Mouse (Mus musculus) hindbrain, embryonic 12.5 days (tissue): ENCODE data around the gene H2-T23. TPM values are rescaled to one million over a fixed set of nuclear protein-coding genes. Genes with fewer than 3 reads are reported as not detected.
A peak's percentile ranks its signal among the peaks of the same experiment; 100 is the strongest.
"Not testable (repeated sequence)": the region's sequence is repeated elsewhere in the genome, so short reads cannot be mapped to it uniquely, and the experiment has no call there.

Experiments used
- ATAC-seq: fragments of 200-750 bp; cut with Nextera tagmentation; 2 replicates; pipeline ENCODE4 v1.8.0; 2017; ENCODE audit warnings: moderate TSS enrichment; ENCODE audit not compliant: low FRiP score
- H3K27ac ChIP-seq: fragments of 300-500 bp; sonication (generic); 2 replicates; pipeline ENCODE4 v1.5.1; 2016; ENCODE audit warnings: mild to moderate bottlenecking
- H3K27me3 ChIP-seq: fragments of 300-500 bp; sonication (generic); 2 replicates; pipeline ENCODE4 v1.6.1; 2016; ENCODE audit warnings: mild to moderate bottlenecking
- H3K36me3 ChIP-seq: fragments of 300-500 bp; sonication (generic); 2 replicates; pipeline ENCODE4 v1.6.1; 2016; ENCODE audit warnings: mild to moderate bottlenecking
- H3K4me1 ChIP-seq: fragments of 300-500 bp; sonication (generic); 2 replicates; pipeline ENCODE4 v1.6.1; 2016
- H3K4me2 ChIP-seq: fragments of 300-500 bp; sonication (generic); replicated peaks from 2 replicates; pipeline ENCODE4 v1.6.1; 2016; ENCODE audit warnings: mild to moderate bottlenecking
- H3K4me3 ChIP-seq: fragments of 300-500 bp; sonication (generic); 2 replicates; pipeline ENCODE4 v1.5.1; 2016; ENCODE audit warnings: mild to moderate bottlenecking
- H3K9ac ChIP-seq: fragments of 300-500 bp; sonication (generic); 2 replicates; pipeline ENCODE4 v1.6.1; 2016; ENCODE audit warnings: mild to moderate bottlenecking, moderate library complexity
- H3K9me3 ChIP-seq: fragments of 300-500 bp; sonication (generic); replicated peaks from 2 replicates; pipeline ENCODE4 v1.6.1; 2016; ENCODE audit warnings: mild to moderate bottlenecking
- WGBS: fragments of 180-500 bp; shearing (Covaris S2); methylation state at CpG from one replicate; pipeline ENCODE4 v1.1.7; 2016; 5-methylcytosine and 5-hydroxymethylcytosine counted together
- polyA plus RNA-seq: library from polyadenylated mRNA; unstranded; fragments of >200 nt; fragmentation: Nextera tagmentation; extraction: Ambion mirVana; gene quantifications from 2 replicates; pipeline ENCODE4 v1.2.1, GENCODE M21; 2016

The H2-T23 gene
- 4.5 and 5.1 TPM in 2 replicates for polyA plus RNA-seq

- Histone ChIP-seq H3K4me2 (peak within 1 kb of the TSS; percentile 79), H3K4me3 (peak within 1 kb of the TSS; percentile 43), H3K9ac (peak within 1 kb of the TSS; percentile 54)
- not testable (repeated sequence) for H3K27me3 ChIP-seq, ATAC-seq, H3K9me3 ChIP-seq, H3K27ac ChIP-seq, H3K4me1 ChIP-seq, H3K36me3 ChIP-seq
- 1% methylated on average over 25 of the region's 25 CpGs for WGBS
Observed at GRCm38 (mm10) chr17:36032351-36032875, at the start of gene H2-T23. Gene H2-T23 (minus strand): TSS chr17:36032855.

GRCm38 (mm10) chr17:36081901-36082300 lies 49.2 kb upstream of the H2-T23 start:
- not testable (repeated sequence) for ATAC-seq, H3K9ac ChIP-seq, H3K36me3 ChIP-seq, H3K27ac ChIP-seq, H3K4me2 ChIP-seq, H3K4me3 ChIP-seq, H3K9me3 ChIP-seq, H3K4me1 ChIP-seq
- peaks cover 29% of the 10 kb centered on the region for H3K27me3 ChIP-seq

- 26% methylated on average over 2 of the region's 2 CpGs for WGBS
- H3K27ac ChIP-seq = no peak overlapping the region
- no peaks in the 10 kb centered on the region for H3K36me3 ChIP-seq
- ATAC-seq = no peak
- H3K9ac ChIP-seq = no peak overlapping the region
- no peaks in the 10 kb centered on the region for H3K27me3 ChIP-seq
- H3K4me3 ChIP-seq = no peak overlapping the region
- no peak overlapping the region for H3K4me2 ChIP-seq
- no peaks in the 10 kb centered on the region for H3K4me1 ChIP-seq
- no peaks in the 10 kb centered on the region for H3K9me3 ChIP-seq
Observed at GRCm38 (mm10) chr17:36060829-36061228, 28.2 kb upstream of the H2-T23 start.

- 75% methylated on average over 1 of the region's 1 CpGs for WGBS
Observed at GRCm38 (mm10) chr17:36058362-36058761, 25.7 kb upstream of the H2-T23 start, which contains the start of gene Gm11127. Gene Gm11127 (minus strand): TSS chr17:36058371.

GRCm38 (mm10) chr17:36057927-36058326 lies 25.3 kb upstream of the H2-T23 start:
- H3K27ac ChIP-seq, H3K4me2 ChIP-seq, H3K4me1 ChIP-seq, H3K9me3 ChIP-seq, H3K36me3 ChIP-seq, H3K4me3 ChIP-seq, H3K9ac ChIP-seq, H3K27me3 ChIP-seq, ATAC-seq: not testable (repeated sequence)
- WGBS = 91% methylated on average over 25 of the region's 25 CpGs

More at GRCm38 (mm10) chr17:36058362-36058761, 25.7 kb upstream of the H2-T23 start, which contains the start of gene Gm11127:
- H3K9ac ChIP-seq, H3K9me3 ChIP-seq, H3K36me3 ChIP-seq, H3K4me1 ChIP-seq, H3K4me2 ChIP-seq, H3K4me3 ChIP-seq, ATAC-seq, H3K27ac ChIP-seq, H3K27me3 ChIP-seq: not testable (repeated sequence)

GRCm38 (mm10) chr17:36043286-36043685 lies 10.6 kb upstream of the H2-T23 start:
- Histone ChIP-seq H3K4me2 (peak overlapping the region; percentile 68), H3K36me3 (no peaks in the 10 kb centered on the region), H3K4me1 (peaks cover 3% of the 10 kb centered on the region; the same call in 1 of the 2 replicates), H3K9me3 (no peaks in the 10 kb centered on the region), H3K4me3 (no peak overlapping the region), H3K9ac (no peak overlapping the region), H3K27ac (no peak overlapping the region), H3K27me3 (no peaks in the 10 kb centered on the region; the same call in 1 of the 2 replicates)
- 80% methylated on average over 3 of the region's 3 CpGs for WGBS
- no peak for ATAC-seq

GRCm38 (mm10) chr17:36042610-36043169 lies 10.0 kb upstream of the H2-T23 start, which contains the start of the genes H2-T22 and Gm6034:
Gene H2-T22 (minus strand): TSS chr17:36042747.
Gene Gm6034 (plus strand): TSS chr17:36042961.
- not testable (repeated sequence) for H3K36me3 ChIP-seq, H3K4me1 ChIP-seq, H3K27me3 ChIP-seq, H3K27ac ChIP-seq, H3K9me3 ChIP-seq
- 1% methylated on average over 12 of the region's 12 CpGs for WGBS
- peak; percentile 93 for ATAC-seq
- H3K4me2 ChIP-seq = peak within 1 kb of the TSS; percentile 68
- H3K4me3 ChIP-seq = peak within 1 kb of the TSS; percentile 29
- peak within 1 kb of the TSS; percentile 55 for H3K9ac ChIP-seq

- not testable (repeated sequence) for H3K9me3 ChIP-seq, H3K27ac ChIP-seq, H3K36me3 ChIP-seq, H3K4me1 ChIP-seq, H3K27me3 ChIP-seq
- peak overlapping the region; percentile 68 for H3K4me2 ChIP-seq
- peak overlapping the region; percentile 29 for H3K4me3 ChIP-seq
- WGBS = 1% methylated on average over 18 of the region's 19 CpGs
- peak overlapping the region; percentile 55 for H3K9ac ChIP-seq
- peak; percentile 67; the same call in 1 of the 2 replicates for ATAC-seq
Observed at GRCm38 (mm10) chr17:36042055-36042454, 9.4 kb upstream of the H2-T23 start.

GRCm38 (mm10) chr17:36040604-36041003 lies 7.9 kb upstream of the H2-T23 start:
- H3K9me3 ChIP-seq, ATAC-seq, H3K9ac ChIP-seq, H3K4me3 ChIP-seq, H3K4me1 ChIP-seq, H3K27ac ChIP-seq, H3K27me3 ChIP-seq, H3K36me3 ChIP-seq, H3K4me2 ChIP-seq: not testable (repeated sequence)
- 87% methylated on average over 2 of the region's 2 CpGs for WGBS

GRCm38 (mm10) chr17:36036126-36036525 lies 3.5 kb upstream of the H2-T23 start:
- H3K27me3 ChIP-seq, ATAC-seq, H3K9me3 ChIP-seq, H3K36me3 ChIP-seq, H3K4me3 ChIP-seq, H3K4me2 ChIP-seq, H3K9ac ChIP-seq, H3K4me1 ChIP-seq, H3K27ac ChIP-seq: not testable (repeated sequence)
- 87% methylated on average over 13 of the region's 13 CpGs for WGBS

GRCm38 (mm10) chr17:36035010-36035638 lies 2.5 kb upstream of the H2-T23 start:
- not testable (repeated sequence) for H3K4me1 ChIP-seq, ATAC-seq, H3K27ac ChIP-seq, H3K4me3 ChIP-seq, H3K9ac ChIP-seq, H3K36me3 ChIP-seq, H3K27me3 ChIP-seq, H3K9me3 ChIP-seq, H3K4me2 ChIP-seq
- 34% methylated on average over 3 of the region's 3 CpGs for WGBS

GRCm38 (mm10) chr17:36034524-36034923 lies 1.9 kb upstream of the H2-T23 start:
- not testable (repeated sequence) for H3K4me3 ChIP-seq, H3K4me1 ChIP-seq, ATAC-seq, H3K27me3 ChIP-seq, H3K27ac ChIP-seq, H3K9me3 ChIP-seq, H3K36me3 ChIP-seq, H3K4me2 ChIP-seq, H3K9ac ChIP-seq
- 66% methylated on average over 3 of the region's 3 CpGs for WGBS
